Mouse (Mus musculus) forebrain, embryonic 12.5 days (tissue): ENCODE measurements around the gene Rnpepl1. TPM values are rescaled to one million over a fixed set of nuclear protein-coding genes. Genes with fewer than 3 reads are reported as not detected.

Experiments
- ATAC-seq: fragments of 200-750 bp; cut with Nextera tagmentation; 2 replicates; pipeline ENCODE4 v1.8.0; 2017; ENCODE audit warnings: moderate TSS enrichment; ENCODE audit not compliant: low FRiP score
- H3K27ac ChIP-seq: fragments of 300-500 bp; sonication (generic); 2 replicates; pipeline ENCODE4 v1.5.1; 2016; ENCODE audit warnings: mild to moderate bottlenecking
- H3K27me3 ChIP-seq: fragments of 300-500 bp; sonication (generic); 2 replicates; pipeline ENCODE4 v1.6.1; 2016; ENCODE audit warnings: mild to moderate bottlenecking
- H3K36me3 ChIP-seq: fragments of 300-500 bp; sonication (generic); replicated peaks from 2 replicates; pipeline ENCODE4 v1.6.1; 2016; ENCODE audit warnings: mild to moderate bottlenecking
- H3K4me1 ChIP-seq: fragments of 300-500 bp; sonication (generic); 2 replicates; pipeline ENCODE4 v1.6.1; 2016
- H3K4me2 ChIP-seq: fragments of 300-500 bp; sonication (generic); 2 replicates; pipeline ENCODE4 v1.6.1; 2016; ENCODE audit warnings: mild to moderate bottlenecking, moderate library complexity
- H3K4me3 ChIP-seq: fragments of 300-500 bp; sonication (generic); replicated peaks from 2 replicates; pipeline ENCODE4 v1.5.1; 2016; ENCODE audit warnings: mild to moderate bottlenecking
- H3K9ac ChIP-seq: fragments of 300-500 bp; sonication (generic); 2 replicates; pipeline ENCODE4 v1.6.1; 2016; ENCODE audit warnings: mild to moderate bottlenecking
- H3K9me3 ChIP-seq: fragments of 300-500 bp; sonication (generic); 2 replicates; pipeline ENCODE4 v1.6.1; 2016
- WGBS: fragments of 180-500 bp; shearing (Covaris S2); methylation state at CpG from one replicate; pipeline ENCODE4 v1.1.7; 2016; 5-methylcytosine and 5-hydroxymethylcytosine counted together
- polyA plus RNA-seq: library from polyadenylated mRNA; unstranded; fragments of >200 nt; fragmentation: Nextera tagmentation; extraction: Ambion mirVana; gene quantifications from 2 replicates; pipeline ENCODE4 v1.2.1, GENCODE M21; 2016

Gene Rnpepl1
- polyA plus RNA-seq, 1 experiment from 2014 or later = 34.6 TPM

DNA sequence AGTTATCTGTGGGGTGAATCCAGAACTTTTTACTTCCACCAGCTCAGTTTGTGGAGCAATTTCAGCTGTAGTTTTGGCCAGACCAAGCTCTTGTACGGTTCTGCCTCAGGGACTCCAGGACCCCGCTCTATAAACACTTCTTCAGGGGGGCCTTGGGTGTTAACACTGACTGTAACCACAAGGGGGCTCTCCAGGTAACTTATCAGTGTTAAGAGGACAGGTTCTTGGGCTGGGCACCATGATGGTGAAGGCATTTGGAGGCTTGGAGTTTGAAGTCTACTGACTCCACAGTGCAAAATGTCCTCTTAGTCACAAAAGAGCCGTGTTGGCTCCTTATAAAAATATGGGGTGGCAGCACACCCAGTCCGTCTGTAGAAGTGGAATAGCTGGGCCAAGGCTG, 1.5 kb upstream of the Rnpepl1 start:
- no peak for ATAC-seq
- peaks cover 47% of the 10 kb centered on the region for H3K4me1 ChIP-seq
- 71% methylated on average over 4 of the region's 4 CpGs for WGBS
- H3K4me3 ChIP-seq = no peak overlapping the region
- no peak overlapping the region for H3K4me2 ChIP-seq
- H3K9ac ChIP-seq = no peak overlapping the region
- no peak overlapping the region for H3K27ac ChIP-seq
- H3K27me3 ChIP-seq = peaks cover 10% of the 10 kb centered on the region
- H3K36me3 ChIP-seq = peaks cover 4% of the 10 kb centered on the region; the same call in 1 of the 2 replicates
- no peaks in the 10 kb centered on the region for H3K9me3 ChIP-seq

GRCm38 (mm10) chr1:92910925-92911720, 540 bp downstream of the Rnpepl1 start:
- no peaks in the 10 kb centered on the region for H3K9me3 ChIP-seq
- H3K27ac ChIP-seq = peak overlapping the region; percentile 91
- H3K4me3 ChIP-seq = peak overlapping the region; percentile 87
- H3K9ac ChIP-seq = peak overlapping the region; percentile 95
- peaks cover 47% of the 10 kb centered on the region for H3K4me1 ChIP-seq
- H3K36me3 ChIP-seq = peaks cover 24% of the 10 kb centered on the region
- under 1% methylated on average over 57 of the region's 85 CpGs for WGBS
- peak; percentile 61 for ATAC-seq
- H3K4me2 ChIP-seq = peak overlapping the region; percentile 96
- peaks cover 10% of the 10 kb centered on the region for H3K27me3 ChIP-seq

DNA sequence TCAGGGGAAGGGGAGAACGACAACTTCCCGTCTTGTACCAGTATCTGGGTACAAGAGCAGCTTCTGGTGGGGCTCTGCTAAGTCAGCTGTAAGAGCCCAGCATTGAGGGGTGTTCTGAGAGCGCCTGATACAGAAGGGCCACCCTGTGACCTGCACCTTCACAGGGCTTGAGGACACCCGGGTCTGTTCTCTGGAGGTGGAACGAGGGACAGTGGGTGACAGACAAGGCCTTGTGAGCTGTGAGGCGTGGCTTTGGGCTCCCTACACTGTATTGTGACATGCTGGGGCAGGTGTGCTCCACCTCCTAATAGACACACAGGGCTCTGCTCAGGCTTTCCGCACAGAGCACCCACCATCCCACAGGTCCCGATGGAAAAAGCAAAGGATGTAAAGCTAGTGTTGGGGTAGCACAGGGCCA, 1.1 kb downstream of the Rnpepl1 start:
- Histone ChIP-seq H3K9ac (peak overlapping the region; percentile 95), H3K4me1 (peaks cover 43% of the 10 kb centered on the region), H3K27me3 (peaks cover 10% of the 10 kb centered on the region), H3K4me3 (peak overlapping the region; percentile 87), H3K4me2 (peak overlapping the region; percentile 96), H3K9me3 (no peaks in the 10 kb centered on the region), H3K36me3 (peaks cover 30% of the 10 kb centered on the region), H3K27ac (peak overlapping the region; percentile 91)
- 40% methylated on average over 8 of the region's 8 CpGs for WGBS
- no peak for ATAC-seq

DNA sequence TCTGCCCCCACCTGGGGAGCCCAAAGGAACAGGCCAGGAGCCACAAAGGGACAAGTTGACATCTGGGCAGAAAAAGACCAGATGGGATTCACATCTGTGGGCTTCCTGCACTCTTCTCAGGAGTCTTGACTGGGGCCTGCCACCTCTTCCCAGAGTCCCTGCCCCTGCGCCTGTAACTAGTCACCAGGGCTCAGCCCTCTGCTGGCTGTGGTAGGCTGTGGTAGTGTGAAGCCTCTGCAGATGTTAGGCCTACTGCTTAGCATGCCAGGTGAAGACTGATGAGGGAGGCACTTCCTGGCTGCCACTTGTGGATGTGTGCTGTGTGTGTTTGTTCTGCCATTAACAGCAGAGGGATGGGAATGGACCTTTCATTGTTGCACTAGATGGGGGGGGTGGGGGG, 1.7 kb downstream of the Rnpepl1 start:
- Histone ChIP-seq H3K27me3 (peaks cover 10% of the 10 kb centered on the region), H3K27ac (no peak overlapping the region), H3K4me2 (peak overlapping the region; percentile 96), H3K4me3 (peak overlapping the region; percentile 87), H3K4me1 (peaks cover 40% of the 10 kb centered on the region), H3K9ac (peak overlapping the region; percentile 95), H3K36me3 (peaks cover 36% of the 10 kb centered on the region), H3K9me3 (no peaks in the 10 kb centered on the region)
- WGBS = 64% methylated on average over 1 of the region's 1 CpGs
- no peak for ATAC-seq

- Histone ChIP-seq H3K36me3 (peaks cover 56% of the 10 kb centered on the region), H3K4me1 (peaks cover 33% of the 10 kb centered on the region), H3K27me3 (peaks cover 3% of the 10 kb centered on the region; the same call in 1 of the 2 replicates), H3K9me3 (no peaks in the 10 kb centered on the region), H3K9ac (no peak overlapping the region), H3K4me2 (no peak overlapping the region), H3K27ac (no peak overlapping the region), H3K4me3 (no peak overlapping the region)
- no peak for ATAC-seq
- 86% methylated on average over 4 of the region's 4 CpGs for WGBS
Observed at GRCm38 (mm10) chr1:92914239-92914638, 3.7 kb downstream of the Rnpepl1 start.

DNA sequence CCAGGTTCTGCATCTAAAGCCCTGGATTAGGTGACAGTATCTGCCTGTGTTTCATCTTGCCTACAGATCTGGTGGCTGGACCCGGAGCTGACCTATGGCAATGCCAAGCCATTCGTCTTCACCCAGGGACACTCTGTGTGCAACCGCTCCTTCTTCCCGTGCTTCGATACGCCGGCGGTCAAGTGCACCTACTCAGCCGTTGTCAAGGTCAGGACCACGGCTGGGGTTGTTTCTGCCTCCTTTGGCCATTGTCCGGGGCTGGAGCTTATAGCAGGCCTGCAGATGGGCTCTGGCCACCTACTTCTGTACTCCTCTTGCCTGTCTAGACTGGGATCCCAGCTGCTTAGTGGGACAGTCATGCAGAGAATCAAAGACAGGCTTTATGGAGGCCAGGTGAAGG, 4.4 kb downstream of the Rnpepl1 start:
- H3K9ac ChIP-seq = no peak overlapping the region
- H3K4me1 ChIP-seq = peaks cover 27% of the 10 kb centered on the region
- peaks cover 63% of the 10 kb centered on the region for H3K36me3 ChIP-seq
- ATAC-seq = no peak
- 93% methylated on average over 11 of the region's 11 CpGs for WGBS
- H3K27me3 ChIP-seq = no peaks in the 10 kb centered on the region
- H3K27ac ChIP-seq = no peak overlapping the region
- no peaks in the 10 kb centered on the region for H3K9me3 ChIP-seq
- H3K4me2 ChIP-seq = no peak overlapping the region
- H3K4me3 ChIP-seq = no peak overlapping the region

- Histone ChIP-seq H3K9me3 (no peaks in the 10 kb centered on the region), H3K4me3 (no peak overlapping the region), H3K36me3 (peaks cover 72% of the 10 kb centered on the region), H3K4me2 (no peak overlapping the region), H3K27me3 (no peaks in the 10 kb centered on the region), H3K4me1 (peaks cover 16% of the 10 kb centered on the region), H3K27ac (no peak overlapping the region), H3K9ac (no peak overlapping the region)
- ATAC-seq = no peak
- 96% methylated on average over 9 of the region's 9 CpGs for WGBS
Observed at GRCm38 (mm10) chr1:92916725-92917124, 6.1 kb downstream of the Rnpepl1 start.

- Histone ChIP-seq H3K27me3 (peaks cover 5% of the 10 kb centered on the region; the same call in 1 of the 2 replicates), H3K4me1 (no peaks in the 10 kb centered on the region), H3K4me3 (no peak overlapping the region), H3K9me3 (no peaks in the 10 kb centered on the region), H3K9ac (no peak overlapping the region), H3K36me3 (peaks cover 67% of the 10 kb centered on the region), H3K27ac (no peak overlapping the region), H3K4me2 (no peak overlapping the region)
- no peak for ATAC-seq
- 97% methylated on average over 11 of the region's 11 CpGs for WGBS
Observed at GRCm38 (mm10) chr1:92919151-92919550, 8.6 kb downstream of the Rnpepl1 start.

- no peak for ATAC-seq
- H3K27ac ChIP-seq = no peak overlapping the region
- peaks cover 5% of the 10 kb centered on the region for H3K27me3 ChIP-seq
- H3K4me2 ChIP-seq = no peak overlapping the region
- peaks cover 61% of the 10 kb centered on the region for H3K36me3 ChIP-seq
- no peaks in the 10 kb centered on the region for H3K4me1 ChIP-seq
- WGBS = 88% methylated on average over 12 of the region's 12 CpGs
- no peaks in the 10 kb centered on the region for H3K9me3 ChIP-seq
- H3K4me3 ChIP-seq = no peak overlapping the region
- no peak overlapping the region for H3K9ac ChIP-seq
Observed at GRCm38 (mm10) chr1:92919775-92920174, 9.2 kb downstream of the Rnpepl1 start.

GRCm38 (mm10) chr1:92920474-92921200, 10.1 kb downstream of the Rnpepl1 start:
- Histone ChIP-seq H3K27me3 (peaks cover 5% of the 10 kb centered on the region), H3K4me2 (no peak overlapping the region), H3K9me3 (no peaks in the 10 kb centered on the region), H3K4me1 (no peaks in the 10 kb centered on the region), H3K9ac (no peak overlapping the region), H3K4me3 (no peak overlapping the region), H3K36me3 (peaks cover 52% of the 10 kb centered on the region), H3K27ac (no peak overlapping the region)
- no peak for ATAC-seq
- 91% methylated on average over 7 of the region's 7 CpGs for WGBS

- no peak overlapping the region for H3K4me2 ChIP-seq
- H3K4me1 ChIP-seq = no peaks in the 10 kb centered on the region
- no peak overlapping the region for H3K27ac ChIP-seq
- ATAC-seq = no peak
- 97% methylated on average over 4 of the region's 4 CpGs for WGBS
- H3K9me3 ChIP-seq = no peaks in the 10 kb centered on the region
- H3K27me3 ChIP-seq = peaks cover 5% of the 10 kb centered on the region
- H3K4me3 ChIP-seq = no peak overlapping the region
- peaks cover 44% of the 10 kb centered on the region for H3K36me3 ChIP-seq
- H3K9ac ChIP-seq = no peak overlapping the region
Observed at GRCm38 (mm10) chr1:92921496-92921895, 10.9 kb downstream of the Rnpepl1 start.

DNA sequence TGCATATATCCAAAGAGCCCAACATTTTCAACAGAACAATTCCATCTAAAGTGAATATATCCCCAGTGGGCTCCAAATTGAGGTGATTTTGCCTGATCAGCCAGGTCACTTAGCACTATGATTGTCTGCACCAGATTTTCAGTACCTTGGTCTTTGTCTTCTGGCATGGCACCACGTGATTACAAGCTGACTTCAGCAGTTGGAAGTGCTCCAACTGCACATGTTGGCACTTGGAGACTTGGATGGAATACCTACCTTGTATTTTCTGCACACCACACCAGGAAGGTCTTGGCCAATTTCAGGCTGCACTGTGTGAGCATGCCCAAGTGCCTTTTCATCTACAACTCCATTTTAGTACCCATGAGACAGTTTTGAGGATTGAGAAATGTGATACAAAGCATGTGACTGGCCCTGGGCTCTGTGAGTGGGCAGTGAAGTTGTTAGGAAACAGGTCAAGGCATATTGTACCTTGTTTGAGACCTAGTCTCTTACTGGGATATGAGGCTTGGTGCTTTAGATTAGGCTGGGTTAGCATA, 19.7 kb downstream of the Rnpepl1 start:
- H3K4me2 ChIP-seq = no peak overlapping the region
- H3K36me3 ChIP-seq = no peaks in the 10 kb centered on the region
- H3K9ac ChIP-seq = no peak overlapping the region
- ATAC-seq = no peak
- no peak overlapping the region for H3K27ac ChIP-seq
- H3K9me3 ChIP-seq = no peaks in the 10 kb centered on the region
- peaks cover 12% of the 10 kb centered on the region for H3K4me1 ChIP-seq
- WGBS = 23% methylated on average over 1 of the region's 1 CpGs
- H3K4me3 ChIP-seq = no peak overlapping the region
- peaks cover 10% of the 10 kb centered on the region; the same call in 1 of the 2 replicates for H3K27me3 ChIP-seq
